Mouse (Mus musculus) cerebellum, adult 11 months (tissue): Measurements from ENCODE around the gene Slc4a7.
"Not testable (repeated sequence)": the region's sequence is repeated elsewhere in the genome, so short reads cannot be mapped to it uniquely, and the experiment has no call there.

Source experiments
- DNase-seq: peaks from one replicate; pipeline ENCODE4 v3.0.0; 2022

The Slc4a7 gene

DNA sequence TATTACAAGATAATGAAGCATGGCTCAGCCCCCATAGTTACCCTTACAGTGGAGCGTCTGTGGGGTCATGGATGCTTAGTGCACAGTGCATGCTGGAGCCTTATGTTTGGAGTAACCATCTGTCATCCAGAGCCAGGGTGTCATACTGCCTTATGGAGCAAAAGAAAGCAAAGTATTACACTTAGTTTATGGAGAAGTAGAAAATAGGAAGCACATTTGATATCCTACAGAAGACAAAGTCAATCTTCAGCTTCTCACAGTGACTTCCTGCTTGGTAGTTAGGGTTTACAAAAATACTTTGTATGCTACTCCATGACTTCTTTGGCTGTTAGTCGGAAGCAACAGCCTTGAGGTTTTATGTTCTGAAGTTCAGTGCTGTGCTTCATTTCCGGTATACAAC is 98.7 kb downstream of the Slc4a7 start:
- DNase-seq, result no peak

DNA sequence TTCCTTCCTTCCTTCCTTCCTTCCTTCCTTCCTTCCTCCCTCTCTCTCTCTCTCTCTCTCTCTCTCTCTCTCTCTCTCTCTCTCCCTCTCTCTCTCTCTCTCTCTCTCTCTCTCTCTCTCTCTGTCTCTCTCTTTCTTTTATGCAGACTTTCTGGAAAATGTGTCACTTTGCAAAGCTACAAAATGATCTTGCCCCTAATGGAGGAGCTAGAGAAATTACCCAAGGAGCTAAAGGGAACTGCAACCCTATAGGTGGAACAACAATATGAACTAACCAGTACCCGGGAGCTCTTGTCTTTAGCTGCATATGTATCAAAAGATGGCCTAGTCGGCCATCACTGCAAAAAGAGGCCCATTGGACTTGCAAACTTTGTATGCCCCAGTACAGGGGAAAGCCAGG is 101.0 kb downstream of the Slc4a7 start, which contains the start of gene Nek10:
TSS of gene Nek10 (plus strand) at position 301 of the 400 bp plus-strand sequence.
- not testable (repeated sequence) for DNase-seq

DNA sequence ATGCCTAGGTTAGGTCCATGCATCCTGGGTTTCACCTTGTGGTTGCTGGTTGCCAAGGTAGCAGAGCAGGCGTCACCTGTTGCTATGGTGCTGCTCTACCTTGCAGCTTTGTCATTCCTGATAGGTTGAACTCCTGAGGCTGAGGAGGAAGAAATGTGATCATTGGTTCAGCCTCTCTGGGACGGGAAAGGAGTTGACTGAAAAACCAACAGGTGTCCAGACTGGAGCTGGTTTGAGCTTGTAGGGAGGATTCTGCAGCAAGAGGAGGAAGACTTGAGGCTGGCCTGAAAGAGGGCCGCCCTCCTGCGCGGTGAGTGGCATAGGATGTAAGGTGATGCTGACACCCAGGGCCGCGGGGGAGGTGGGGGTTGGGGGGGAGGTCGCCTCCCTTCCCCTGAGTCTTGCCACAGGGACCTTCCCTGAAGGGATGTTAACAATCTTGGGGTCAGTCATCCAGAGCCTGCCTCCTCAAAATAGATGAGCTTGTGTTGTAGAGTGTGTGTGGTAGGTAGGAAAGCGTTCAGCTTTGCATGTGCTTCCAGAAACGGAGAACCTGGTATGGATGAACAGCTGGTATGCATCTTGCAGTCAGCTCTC is 101.9 kb downstream of the Slc4a7 start:
- no peak for DNase-seq

DNA sequence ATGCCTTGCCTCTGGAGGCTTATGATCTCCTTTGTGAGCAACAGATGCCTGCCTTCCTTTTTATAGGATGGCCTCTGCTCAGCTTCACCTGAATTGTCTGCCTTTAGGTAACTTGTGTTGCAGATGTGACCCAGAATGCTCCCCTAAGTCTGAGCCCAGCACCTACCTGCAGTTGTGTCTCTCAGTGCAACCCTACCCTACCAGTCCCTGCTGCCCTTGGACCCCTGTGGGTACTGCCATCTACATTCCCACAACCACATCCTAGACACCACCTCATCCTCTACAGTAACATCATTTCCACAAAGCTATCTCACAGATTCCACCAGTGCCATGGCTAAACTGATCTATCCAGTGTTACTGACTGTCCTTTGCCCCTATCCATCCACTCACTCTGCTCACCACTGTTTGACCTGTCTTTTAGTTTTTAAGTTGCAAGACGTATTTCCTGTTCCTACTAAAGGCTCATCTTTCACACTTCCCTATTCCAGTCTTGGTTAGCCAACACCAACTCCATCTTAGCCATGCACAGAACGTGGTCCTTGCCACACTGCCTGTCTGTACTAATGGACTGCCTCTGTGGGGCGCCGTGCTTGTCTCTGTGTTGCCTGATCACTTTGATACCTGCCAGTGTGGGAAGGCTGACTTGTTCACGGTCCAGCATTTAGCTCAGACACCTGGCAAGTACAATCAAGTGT is 102.6 kb downstream of the Slc4a7 start:
- DNase-seq, result no peak

DNA sequence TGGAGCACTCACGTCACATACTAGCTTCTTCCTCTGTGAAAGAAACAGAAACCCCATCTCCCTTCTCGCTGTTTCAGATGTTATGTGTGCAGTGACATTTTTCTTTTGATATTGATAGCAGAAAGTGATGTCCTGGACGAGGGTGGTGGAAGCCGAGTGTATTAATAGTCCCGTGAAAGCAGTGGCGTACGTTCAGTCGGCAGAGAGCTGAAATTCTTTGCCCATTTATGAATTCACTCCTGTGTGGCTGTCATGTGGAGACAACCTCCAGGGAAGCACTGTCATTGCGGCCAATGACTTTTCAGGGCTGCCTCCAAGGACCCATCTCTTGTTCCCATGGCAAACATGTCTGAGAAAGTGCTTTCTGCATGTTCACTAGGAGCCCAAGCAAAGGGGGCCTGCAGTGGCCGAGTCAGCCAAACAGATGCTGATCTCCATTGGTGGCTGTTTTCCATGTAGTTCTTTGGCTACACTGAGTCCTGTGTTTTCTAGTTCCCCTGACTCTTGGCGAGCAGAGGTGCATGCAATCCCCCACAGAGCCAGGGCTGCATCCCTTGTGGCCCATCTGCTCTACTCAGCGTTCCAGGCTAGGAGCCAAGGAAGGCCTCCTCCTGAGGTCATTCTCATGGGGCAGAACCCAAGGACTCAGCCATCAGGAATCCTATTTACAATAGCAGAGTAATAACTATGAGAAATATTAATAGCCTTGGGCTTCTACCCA is 130.6 kb downstream of the Slc4a7 start:
- peak; percentile 72 for DNase-seq

DNA sequence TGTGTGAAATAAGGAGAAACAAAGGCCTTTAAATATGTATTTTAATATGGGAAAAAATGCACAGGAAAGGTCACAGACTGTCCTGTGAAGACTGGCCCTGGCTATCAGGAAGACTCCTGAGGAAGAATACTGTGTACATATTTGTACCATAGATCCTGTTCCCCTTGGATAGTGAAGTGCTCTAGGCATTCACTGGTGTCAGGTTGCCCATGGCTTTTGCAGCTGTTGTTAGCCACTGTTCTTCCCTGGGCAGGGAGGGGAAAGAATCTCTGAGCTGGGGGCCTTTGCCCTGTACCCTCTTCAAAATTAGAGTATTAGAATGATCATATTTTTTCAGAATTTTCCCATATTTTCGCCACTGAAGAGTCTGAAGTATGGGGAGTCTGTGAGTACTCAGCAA is 131.4 kb downstream of the Slc4a7 start:
- no peak for DNase-seq

DNA sequence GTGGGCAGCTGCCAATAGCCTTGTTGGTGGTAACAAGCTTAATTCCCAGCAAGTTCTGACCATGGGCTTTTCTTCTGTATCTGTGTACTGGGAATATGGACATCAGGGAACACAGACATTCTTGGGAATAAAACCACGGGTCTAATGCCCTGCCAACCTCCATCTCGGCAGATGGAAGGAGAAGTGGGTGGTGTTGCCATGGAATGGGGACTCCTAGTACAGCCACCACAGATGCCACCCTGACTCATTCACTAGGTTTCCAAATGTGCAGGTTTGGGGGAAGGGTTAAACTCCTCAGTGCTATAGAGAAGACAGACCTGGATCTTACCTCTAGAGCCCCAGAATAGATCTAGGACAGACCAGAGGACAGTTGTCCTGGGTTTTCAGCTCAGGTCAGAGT is 132.2 kb downstream of the Slc4a7 start:
- no peak for DNase-seq

DNA sequence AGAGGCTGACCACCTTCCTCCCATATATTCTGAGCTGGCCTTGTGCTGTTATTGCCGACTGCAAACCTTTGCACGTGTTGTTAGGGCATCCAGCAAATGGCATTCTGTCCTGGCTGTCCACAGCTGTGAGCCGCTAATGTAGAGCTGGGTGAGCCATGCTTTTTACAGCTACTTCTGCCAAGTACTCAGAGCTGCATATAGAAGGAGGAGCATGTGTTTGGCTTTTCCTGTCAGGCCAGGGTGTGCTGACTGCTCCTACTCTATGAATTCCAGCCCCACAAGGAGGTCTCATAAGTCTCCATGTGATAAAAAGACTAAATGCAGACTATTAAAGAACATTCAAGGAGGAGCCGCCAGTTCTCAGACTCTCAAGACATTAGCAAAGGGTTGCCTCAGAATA is 135.5 kb downstream of the Slc4a7 start:
- no peak for DNase-seq

DNA sequence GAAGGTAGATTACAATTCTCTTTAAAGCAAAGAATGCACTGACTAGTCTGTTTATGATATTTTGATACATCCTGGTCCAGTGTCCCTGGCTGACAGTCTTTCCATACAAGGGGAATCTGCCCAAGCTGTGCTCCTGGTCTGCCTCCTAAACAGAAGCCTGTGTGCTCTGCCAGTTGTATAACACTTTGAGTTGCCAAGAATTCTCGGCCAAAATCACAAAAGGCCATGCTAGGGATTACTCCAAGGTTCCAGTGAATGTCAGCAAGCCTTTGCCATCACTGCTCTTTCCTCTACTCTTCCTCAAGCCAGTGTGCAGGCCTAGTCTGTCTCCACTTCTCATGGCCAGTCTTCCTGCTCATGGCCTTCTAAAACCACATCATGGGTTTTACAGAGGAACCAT is 136.0 kb downstream of the Slc4a7 start:
- DNase-seq, result peak; percentile 57

DNA sequence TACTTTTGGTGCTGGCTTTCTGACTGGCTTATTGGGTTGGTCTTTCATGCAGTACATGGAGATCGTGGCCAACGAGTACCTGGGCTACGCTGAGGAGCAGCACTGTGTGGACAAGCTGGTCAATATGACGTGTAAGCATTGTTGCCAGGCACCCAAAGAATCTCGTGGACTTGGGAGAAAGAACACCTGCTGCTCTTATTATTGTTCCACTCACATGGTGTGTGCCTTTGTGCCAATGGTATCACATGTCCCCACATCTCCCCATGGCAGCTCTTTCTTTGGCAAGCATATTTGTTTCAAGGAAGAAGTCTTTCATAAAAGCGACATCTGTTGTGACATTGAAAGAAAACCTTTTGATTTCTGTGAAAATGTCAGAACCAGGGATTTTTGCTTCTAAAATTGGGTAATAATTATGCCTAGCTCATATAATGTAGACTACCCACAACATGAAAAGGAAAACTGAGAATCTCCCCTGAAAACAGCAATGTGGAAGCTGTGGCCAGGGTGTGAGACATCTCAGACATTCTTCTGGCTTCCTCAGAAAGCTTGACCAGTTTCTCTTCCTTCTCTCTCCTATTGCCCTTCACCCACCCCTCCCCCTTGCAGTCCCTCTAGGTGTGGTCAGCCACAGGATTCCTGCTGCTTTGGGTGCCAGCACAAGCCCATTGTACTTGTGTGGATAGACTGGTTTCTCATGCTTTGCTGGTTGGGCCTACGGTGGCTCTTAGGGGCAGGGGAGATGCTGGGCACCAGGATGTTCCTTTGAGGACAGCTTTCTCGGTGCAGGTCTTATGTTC is 140.9 kb downstream of the Slc4a7 start:
- no peak for DNase-seq
